Mouse (Mus musculus): ENCODE results near the gene Inf2.

Gene Inf2

GRCm38 (mm10) chr12:112660576-112661326, 72.2 kb downstream of the Inf2 start:
- DNase-seq (ENCODE audit: low spot score), result no peak

- no peak for DNase-seq (ENCODE audit: low spot score)
Measured at GRCm38 (mm10) chr12:112661327-112661605, 72.7 kb downstream of the Inf2 start.

GRCm38 (mm10) chr12:112661851-112662250, 73.3 kb downstream of the Inf2 start:
- DNase-seq (ENCODE audit: low spot score), result no peak

- no peak for DNase-seq (ENCODE audit: low spot score)
Measured at GRCm38 (mm10) chr12:112663303-112663702, 74.7 kb downstream of the Inf2 start.

- no peak for DNase-seq (ENCODE audit: low spot score)
Measured at GRCm38 (mm10) chr12:112663716-112664115, 75.1 kb downstream of the Inf2 start.

- no peak for DNase-seq (ENCODE audit: low spot score)
Measured at GRCm38 (mm10) chr12:112664124-112664523, 75.5 kb downstream of the Inf2 start.

GRCm38 (mm10) chr12:112664656-112665055, 76.1 kb downstream of the Inf2 start:
- no peak for DNase-seq (ENCODE audit: low spot score)

Data from adipocyte (in vitro differentiated cells).